Mouse (Mus musculus) urinary bladder, postnatal 14 days (tissue): ENCODE measurements around the gene Olfr732.

Source experiments
- DNase-seq: peaks from one replicate; pipeline ENCODE4 v3.0.0; 2021; ENCODE audit warnings: low spot score

Olfr732 gene

DNA sequence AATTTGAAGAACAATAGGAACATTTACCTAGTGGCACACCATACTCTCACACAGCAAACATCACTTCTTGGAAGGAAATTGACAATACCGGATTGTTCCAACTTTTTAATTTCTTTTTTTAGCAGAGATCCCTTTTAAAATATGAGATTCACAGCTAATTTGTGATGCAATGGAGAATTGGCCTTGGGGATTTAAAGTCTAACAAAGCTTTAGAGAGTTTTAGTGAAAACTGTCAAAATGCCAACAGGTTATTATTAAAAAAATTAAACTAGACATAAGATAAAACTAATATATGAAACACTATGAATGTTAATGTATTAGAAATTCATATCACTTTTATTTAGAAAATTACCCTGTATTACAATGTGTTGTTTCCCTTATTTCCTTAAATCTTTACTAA, at the start of gene Olfr732:
TSS of gene Olfr732 (minus strand) at position 101 of the 400 bp plus-strand sequence.
- no peak for DNase-seq

DNA sequence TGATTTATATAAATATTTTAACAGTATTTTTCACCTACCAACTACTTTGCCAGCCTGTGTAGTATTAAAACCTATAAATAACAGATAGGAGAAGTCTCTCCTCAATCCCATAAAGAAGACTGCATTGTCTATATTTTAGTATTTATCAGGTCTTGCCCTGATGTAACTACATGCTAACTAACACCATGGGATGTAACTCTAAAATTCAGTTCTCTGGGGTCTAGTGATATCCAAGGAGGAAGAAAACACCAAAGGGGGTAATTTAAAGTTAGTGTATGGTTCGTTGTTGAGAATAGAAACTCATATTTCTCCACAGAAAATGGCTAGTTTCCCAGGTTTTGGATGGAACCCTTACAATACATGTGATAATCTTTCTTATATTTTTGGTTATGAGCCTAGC, 42.7 kb upstream of the Olfr732 start, which contains the start of gene Olfr734:
TSS of gene Olfr734 (minus strand) at position 101 of the 400 bp plus-strand sequence.
- no peak for DNase-seq

DNA sequence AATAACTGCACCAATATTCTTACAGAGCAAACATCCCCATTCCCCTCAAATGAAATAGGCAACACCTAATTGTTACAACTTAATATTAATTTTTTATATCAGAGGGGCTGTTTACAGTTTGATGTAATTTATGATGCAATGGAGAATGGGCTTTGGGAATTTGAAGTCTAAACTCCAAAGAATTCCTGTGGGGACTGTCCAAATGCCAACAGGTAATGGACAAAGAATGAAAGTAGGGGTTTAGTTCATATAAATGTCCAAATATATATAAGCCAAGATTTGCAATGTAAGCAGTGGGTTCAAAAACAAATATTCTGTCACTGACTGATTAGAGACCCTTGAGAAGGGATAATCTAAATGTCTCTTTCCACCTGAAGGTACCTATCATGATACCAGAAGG, 17.4 kb upstream of the Olfr732 start, which contains the start of gene Olfr733:
TSS of gene Olfr733 (minus strand) at position 101 of the 400 bp plus-strand sequence.
- no peak for DNase-seq

DNA sequence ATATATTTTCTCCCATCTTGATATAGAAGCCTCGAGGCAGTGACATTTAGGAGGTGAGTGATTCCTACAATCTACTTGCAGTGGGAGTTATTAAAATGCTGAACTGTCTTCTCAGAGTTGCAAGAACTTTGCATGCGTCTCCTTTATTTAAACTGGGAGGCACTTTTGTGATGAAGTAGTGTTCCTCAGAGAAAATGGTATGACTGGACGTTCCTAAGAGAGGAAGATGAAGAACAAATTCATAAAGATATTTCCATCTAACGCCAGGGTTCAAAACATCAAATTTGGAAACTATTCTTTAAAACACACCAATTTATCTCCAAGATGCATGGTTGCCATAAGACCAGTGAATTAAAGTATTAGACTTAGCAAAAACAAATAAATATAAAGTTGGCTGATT, 42.2 kb downstream of the Olfr732 start, which contains the start of gene Olfr731:
TSS of gene Olfr731 (minus strand) at position 101 of the 400 bp plus-strand sequence.
- DNase-seq = no peak
